In genomic region chr7:4870133-4870532, GRCm38 (mm10) we compare ENCODE assay signal across 13 mouse cellular contexts. TPM values are rescaled to one million over a fixed set of nuclear protein-coding genes. Genes with fewer than 3 reads are reported as not detected.
A peak's percentile ranks its signal among the peaks of the same experiment; 100 is the strongest.
DNase-seq lines count a peak whose midpoint lies in the region; TF ChIP-seq lines count a peak whose summit lies in the region.
"Had no signal": no experiment of that assay in that cellular context is flagged by ENCODE, and none has a peak within 500 bp of the region (broad histone marks: within the 10 kb centered on the region; RNA-seq: fewer than 3 reads in every experiment).

Gene Isoc2b, minus strand, starts transcription at chr7:4870258.

- no peak for TF ChIP-seq RAD21 in MEL (IDR thresholded peaks at IDR 0.05; ENCODE audit: low read depth, low read length)

- H3K9ac ChIP-seq in MEL (ENCODE audit: control insufficient read depth, low read depth, low read length, poor library complexity, severe bottlenecking), result no peak within 1 kb of the TSS

- H3K4me3 ChIP-seq in kidney, adult 2 months (ENCODE audit: insufficient read depth, low read depth, low read length), result no peak within 1 kb of the TSS
- H3K4me3 ChIP-seq in MEL (ENCODE audit: control insufficient read depth in 1 of 2, insufficient read depth in 1 of 2, low read depth in 2 of 2, low read length in 2 of 2), result no peak within 1 kb of the TSS
- H3K4me3 ChIP-seq: erythroblast, embryonic 14.5 days had no signal

- no peaks in the 10 kb centered on the region; the same call in 1 of the 2 replicates for H3K79me2 ChIP-seq in MEL (ENCODE audit: control insufficient read depth, insufficient read depth, low read length, poor library complexity)

- WGBS in kidney, adult 2 months, result 62% methylated on average over 6 of the region's 6 CpGs

- H3K27me3 ChIP-seq in kidney, adult 2 months (replicated peaks; ENCODE audit: control insufficient read depth, insufficient read depth, low read length), result no peaks in the 10 kb centered on the region
- H3K27me3 ChIP-seq in MEL (ENCODE audit: control insufficient read depth in 1 of 2, insufficient read depth in 2 of 2, low read length in 2 of 2), result no peaks in the 10 kb centered on the region

- no peaks in the 10 kb centered on the region for H3K36me3 ChIP-seq in kidney, adult 2 months (ENCODE audit: control insufficient read depth, insufficient read depth, low read length)
- no peaks in the 10 kb centered on the region; a peak in 1 of 4 replicates for H3K36me3 ChIP-seq in MEL (ENCODE audit: control insufficient read depth in 1 of 2, insufficient read depth in 2 of 2, low read length in 2 of 2)

- TF ChIP-seq POLR2A in kidney, adult 2 months (IDR thresholded peaks at IDR 0.05; ENCODE audit: low read depth, low read length), result no peak
- no peak for TF ChIP-seq POLR2A in MEL (IDR thresholded peaks at IDR 0.05; ENCODE audit: control insufficient read depth in 1 of 2, insufficient read depth in 1 of 2, low read depth in 1 of 2, low read length in 2 of 2, poor library complexity in 1 of 2)

- no peak for TF ChIP-seq CTCF in kidney, adult 2 months (conservative IDR thresholded peaks at IDR 0.05; ENCODE audit: insufficient read depth, insufficient read length, low read depth, low read length)
- peak in 1 of 3 experiments; percentile 35; a peak in 3 of 6 replicates for TF ChIP-seq CTCF in MEL (IDR thresholded peaks at IDR 0.05 in 2 of 3, conservative IDR thresholded peaks at IDR 0.05 in 1 of 3; ENCODE audit: control insufficient read depth in 1 of 3, insufficient read depth in 1 of 3, low read depth in 2 of 3, low read length in 3 of 3, poor library complexity in 1 of 3, severe bottlenecking in 1 of 3)

- no peak within 1 kb of the TSS for H3K27ac ChIP-seq in kidney, adult 2 months (ENCODE audit: insufficient read depth, low read depth, low read length)
- H3K27ac ChIP-seq in MEL (ENCODE audit: control insufficient read depth, low read depth, low read length), result no peak within 1 kb of the TSS
- H3K27ac ChIP-seq: hindbrain, postnatal 0 days had no signal

- peaks cover 12% of the 10 kb centered on the region for H3K4me1 ChIP-seq in kidney, adult 2 months (ENCODE audit: control insufficient read depth, insufficient read depth, low read length)
- no peaks in the 10 kb centered on the region for H3K4me1 ChIP-seq in MEL (ENCODE audit: control insufficient read depth in 1 of 2, insufficient read depth in 2 of 2, low read length in 2 of 2)

- H3K9me3 ChIP-seq in MEL (replicated peaks; ENCODE audit: insufficient read depth, low read length), result no peaks in the 10 kb centered on the region

- TF ChIP-seq EP300 in MEL (IDR thresholded peaks at IDR 0.05; ENCODE audit: low read depth in 1 of 2, low read length in 2 of 2), result no peak

- DNase-seq in kidney, adult 2 months, result no peak
- DNase-seq in kidney, postnatal 4 days, result no peak
- DNase-seq in A20 (ENCODE audit: low read depth, low spot score) (peak; percentile 34), MEL (ENCODE audit: low read depth, low spot score) (peak; percentile 29)
- no peak for DNase-seq in gonadal fat pad, adult 2 months (ENCODE audit: low read depth)
- no peak for DNase-seq in right cerebral cortex, adult 2 months (ENCODE audit: low spot score in 2 of 2)
- no peak for DNase-seq in embryo, embryonic 11 days
- no peak for DNase-seq in neural tube, embryonic 10.5 days (ENCODE audit: extremely low spot score, low spot score)
- DNase-seq: cerebellum, postnatal 14 days; kidney, postnatal 36 days; left cerebral cortex, postnatal 4 days had no signal

TF ChIP-seq in MEL, 35 proteins besides CTCF, POLR2A, EP300 and RAD21:
- TF ChIP-seq GATA1 (IDR thresholded peaks at IDR 0.05; ENCODE audit: low read depth, low read length), result no peak
- TF ChIP-seq MEF2A (IDR thresholded peaks at IDR 0.05; ENCODE audit: extremely low read depth, insufficient replicate concordance, low read depth, low read length, poor library complexity, severe bottlenecking), result no peak
- peak; percentile 29; the same call in 1 of the 2 replicates for TF ChIP-seq SMC3 (IDR thresholded peaks at IDR 0.05; ENCODE audit: low read depth, low read length)

RNA-seq across cellular contexts. Expression of gene Isoc2b, which starts in this region (rescaled TPM):
- polyA plus RNA-seq in kidney, adult 2 months (2012; rRNA removed), result 41.1 and 47.9 TPM in 2 replicates
- total RNA-seq in MEL (2012; rRNA removed), result 2.6 and 2.8 TPM in 2 replicates
- 1 to 10 TPM in 1 of 2 experiments, not detected in 1; 3.0 TPM for polyA plus RNA-seq in MEL (2012; ENCODE audit: insufficient read depth in 1 of 2, insufficient read length in 2 of 2, low read depth in 1 of 2, low replicate concordance in 2 of 2, missing spikeins in 1 of 2)
- polyA plus RNA-seq in gonadal fat pad, adult 2 months (2012; rRNA removed), result 34.9 and 45.7 TPM in 2 replicates
- polyA plus RNA-seq: erythroblast, embryonic 14.5 days had no signal

Comparison
In these comparisons a context has a peak if more than half of its experiments do, and no peak if none do; other contexts are left out.
1. DNase-seq: peak in A20 (single experiment) and MEL (single experiment); none in kidney, adult 2 months (single experiment), kidney, postnatal 4 days (0 of 2), gonadal fat pad, adult 2 months (single experiment), right cerebral cortex, adult 2 months (0 of 2), embryo, embryonic 11 days (single experiment) and neural tube, embryonic 10.5 days (single experiment).